Mouse (Mus musculus) cerebellum, postnatal 25 days (tissue): ENCODE results near the gene Elf1.

Source experiments
- DNase-seq, 2 experiments: peaks; one replicate each; pipeline ENCODE4 v3.0.0; 2021; ENCODE audit warnings: mixed read lengths in 2 of 2

Elf1 gene

DNA sequence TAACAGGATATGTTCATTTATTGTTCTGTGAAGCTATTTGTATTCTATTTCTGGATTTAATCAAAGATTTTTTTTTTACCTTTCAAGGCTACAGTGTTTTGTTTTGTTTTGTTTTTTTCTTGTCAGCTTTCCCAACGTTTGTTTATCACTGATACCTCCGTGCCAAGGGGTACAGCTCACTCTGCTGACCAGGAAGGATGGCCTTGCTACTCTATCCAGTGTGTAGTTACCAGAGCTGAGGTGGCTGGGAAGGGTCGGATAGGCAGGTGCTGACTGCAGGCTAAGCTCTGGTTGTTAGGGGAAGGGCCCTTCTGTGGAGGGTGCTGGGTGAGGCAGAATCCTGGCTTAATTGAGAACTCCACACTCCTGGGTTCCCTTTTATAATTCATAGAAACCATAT lies 9.3 kb downstream of the Elf1 start:
- no peak for DNase-seq

DNA sequence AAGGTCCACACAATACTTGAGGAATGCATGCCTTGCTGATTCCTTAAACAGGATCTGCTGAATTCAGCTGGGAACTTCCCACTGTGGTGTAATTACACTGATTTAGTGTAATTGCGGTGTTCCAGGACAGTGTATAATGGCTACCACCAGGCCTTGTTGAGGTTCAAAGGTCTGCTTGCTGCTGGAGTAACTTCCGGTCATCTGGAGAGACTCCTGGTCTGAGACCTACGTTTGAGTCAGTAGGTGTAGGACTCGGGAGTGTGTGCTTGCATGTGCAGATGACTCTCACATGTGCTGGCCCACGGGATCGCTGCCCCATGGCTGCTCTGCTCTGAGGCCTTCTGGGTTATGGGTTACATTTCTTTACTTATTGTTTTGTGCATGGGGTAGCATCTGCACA lies 13.4 kb downstream of the Elf1 start:
- no peak for DNase-seq

DNA sequence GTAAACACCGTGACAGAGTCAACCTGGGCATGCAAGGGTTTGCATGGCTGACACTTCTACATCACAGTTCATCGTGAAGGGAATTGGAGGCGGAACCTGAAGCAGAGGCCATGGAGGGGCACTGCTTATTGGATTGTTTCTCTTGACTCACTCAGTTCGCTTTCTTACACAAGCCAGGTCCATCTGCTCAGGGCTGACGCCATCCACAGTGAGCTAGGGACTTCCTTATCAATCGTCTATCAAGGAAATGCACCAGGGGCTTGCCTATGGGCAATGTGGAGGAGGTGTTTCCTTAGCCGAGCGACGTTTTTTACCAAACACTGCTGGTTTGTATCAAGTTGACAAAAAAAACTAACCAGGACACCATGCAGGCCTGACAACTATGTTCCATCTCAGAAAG lies 18.3 kb downstream of the Elf1 start:
- no peak for DNase-seq

DNA sequence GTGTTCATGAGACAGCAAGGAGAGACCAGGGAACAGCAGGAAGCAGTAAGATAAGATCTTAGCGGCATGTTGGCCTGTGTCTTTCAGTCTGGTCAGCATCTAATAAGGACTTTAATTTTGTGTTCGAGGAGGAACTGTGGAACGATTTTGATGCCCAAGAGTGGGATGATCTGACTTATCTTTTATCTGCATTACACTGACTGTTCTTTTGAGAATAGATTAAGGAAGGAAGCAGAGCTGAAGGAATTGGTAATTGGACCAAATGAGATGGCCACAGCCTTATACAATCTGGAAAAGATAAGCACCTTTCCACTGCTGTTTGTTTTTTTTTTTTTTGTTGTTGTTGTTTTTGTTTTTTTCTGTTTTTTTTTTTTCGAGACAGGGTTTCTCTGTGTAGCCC lies 19.8 kb downstream of the Elf1 start:
- no peak for DNase-seq

DNA sequence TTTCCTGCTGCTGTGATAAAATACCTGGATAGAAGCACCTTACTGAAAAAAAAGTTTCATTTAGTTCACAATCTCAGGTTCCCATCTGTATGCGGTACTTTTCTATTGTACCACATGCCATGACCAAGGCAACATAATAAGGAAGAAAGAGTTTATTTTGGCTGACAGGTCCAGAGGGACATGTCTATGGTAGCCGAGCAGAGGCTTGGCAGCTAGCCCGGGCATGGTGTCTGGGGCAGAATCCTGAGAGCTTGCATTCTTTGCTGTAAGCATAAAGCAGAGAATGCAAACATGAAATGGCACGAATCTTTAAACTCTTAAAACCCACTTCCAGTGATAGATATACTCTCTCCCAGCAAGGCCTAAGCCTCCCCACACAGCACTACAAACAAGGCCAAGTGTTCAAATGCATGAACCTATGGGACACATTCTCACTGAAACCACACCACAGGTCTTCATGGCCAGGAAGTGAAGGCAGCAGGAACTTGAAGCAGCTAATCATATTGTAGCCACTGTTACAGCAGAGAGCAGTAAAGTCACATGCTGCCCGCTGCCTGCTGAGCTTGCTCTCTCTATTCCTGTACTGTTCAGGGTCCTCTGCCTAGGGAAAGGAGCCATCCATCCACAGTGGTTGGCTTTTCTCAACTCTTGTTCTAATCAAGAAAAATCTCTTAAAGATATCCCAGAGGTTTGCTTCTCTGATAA lies 22.5 kb downstream of the Elf1 start:
- peak in 1 of 2 experiments; percentile 39 for DNase-seq

DNA sequence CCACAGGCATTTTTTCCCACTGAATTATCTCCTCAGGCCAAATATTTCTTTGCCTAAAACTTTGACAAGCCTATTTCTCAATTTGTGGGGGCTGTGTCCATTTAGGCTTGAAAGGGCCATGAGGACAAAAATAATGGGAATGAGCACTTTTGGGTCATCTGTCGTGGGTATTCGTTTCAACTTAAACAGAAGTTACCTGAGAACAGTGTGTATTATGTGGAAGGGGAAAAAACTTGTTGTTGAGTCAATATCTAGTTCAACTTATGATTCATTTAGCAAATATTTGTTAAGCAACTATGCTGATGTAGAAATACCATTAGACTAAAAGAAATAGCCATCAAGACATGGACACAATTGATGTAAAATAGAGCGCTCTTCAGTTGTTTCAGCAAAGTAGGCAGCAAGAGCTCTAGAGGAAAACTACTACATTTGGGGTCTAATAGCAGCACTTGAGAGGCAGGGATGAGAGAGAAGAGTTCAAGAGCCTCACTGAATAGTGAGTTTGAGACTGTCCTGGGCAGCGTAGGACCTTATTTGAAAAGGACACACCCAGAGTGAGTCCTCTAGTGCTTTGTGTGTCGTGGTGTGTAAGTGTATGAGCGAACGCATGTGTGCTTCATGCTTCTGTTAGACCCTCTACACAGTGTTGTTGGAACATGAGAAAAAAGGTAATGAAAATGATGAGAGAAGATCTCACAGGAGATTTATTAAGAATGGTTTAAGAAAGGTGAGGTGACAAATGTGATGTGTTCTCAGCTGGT lies 23.4 kb downstream of the Elf1 start:
- no peak for DNase-seq

DNA sequence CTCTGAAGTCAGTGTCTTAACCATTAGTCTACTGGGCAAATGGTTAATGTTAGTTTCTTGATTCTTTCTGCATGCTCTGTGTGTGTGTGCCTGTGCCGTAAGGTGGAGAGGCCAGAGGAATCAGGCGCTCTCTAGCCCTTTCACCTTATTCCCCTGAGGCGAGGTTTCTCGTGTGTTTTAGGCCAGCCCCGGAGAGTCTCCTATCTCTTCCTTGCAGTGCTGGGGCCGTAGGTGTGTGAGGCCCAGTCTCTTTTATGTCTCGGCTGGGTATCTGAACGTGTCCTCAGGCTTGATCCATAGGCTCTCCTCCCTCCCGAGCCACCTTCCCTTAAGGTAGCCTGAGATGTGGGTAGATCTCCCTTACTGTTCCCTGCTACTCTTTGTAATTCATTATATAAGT lies 25.2 kb downstream of the Elf1 start:
- DNase-seq: no peak

DNA sequence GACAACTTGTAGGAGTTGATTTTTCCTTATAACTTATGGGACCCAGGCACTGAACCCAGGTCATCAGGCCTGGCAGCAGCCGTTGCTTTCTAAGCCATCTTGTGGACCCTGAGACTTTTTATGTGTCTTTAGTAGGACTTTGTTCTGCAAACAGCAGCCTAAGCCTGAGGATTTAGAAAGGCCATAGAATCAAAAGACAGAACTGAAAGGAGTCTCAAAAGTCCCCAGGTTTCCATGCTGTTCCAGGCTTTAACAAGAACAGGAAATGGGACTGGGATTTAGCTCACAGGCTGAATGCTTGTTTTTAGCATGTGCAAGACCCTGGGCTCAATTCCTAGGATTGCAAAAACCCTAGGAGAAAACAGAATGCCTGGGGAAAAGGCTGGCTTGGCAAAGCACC lies 26.9 kb downstream of the Elf1 start:
- no peak for DNase-seq

DNA sequence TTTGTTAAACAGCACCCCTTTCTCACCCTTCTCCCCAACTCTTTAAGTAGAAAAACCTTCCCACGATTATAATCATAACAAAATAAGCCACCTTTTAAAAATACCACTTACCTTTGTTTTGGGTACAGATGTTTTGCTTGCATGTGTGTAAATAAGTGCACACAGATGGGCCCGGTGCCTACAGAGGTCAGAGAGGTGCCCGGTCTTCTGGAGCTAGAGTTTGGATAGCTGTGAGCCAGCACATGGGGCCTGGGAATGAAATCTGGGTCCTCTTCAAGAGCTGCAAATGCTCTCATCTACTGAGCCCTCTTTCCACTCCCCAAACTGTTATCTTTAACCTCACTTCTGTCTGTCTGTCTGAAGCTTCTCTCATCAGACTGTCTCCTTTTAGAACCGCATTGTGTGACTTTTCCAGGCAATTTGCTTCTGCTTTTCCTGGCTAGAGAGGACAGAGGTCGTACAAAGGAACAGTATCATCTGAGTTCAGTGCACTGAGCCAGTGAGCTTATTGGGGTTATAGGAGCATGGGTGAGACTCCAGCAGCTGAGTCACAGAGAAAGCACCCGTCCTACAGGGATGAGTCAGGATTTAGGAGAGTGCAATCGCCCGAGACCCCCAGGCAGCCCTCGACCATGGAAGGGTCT lies 27.8 kb downstream of the Elf1 start:
- no peak for DNase-seq

DNA sequence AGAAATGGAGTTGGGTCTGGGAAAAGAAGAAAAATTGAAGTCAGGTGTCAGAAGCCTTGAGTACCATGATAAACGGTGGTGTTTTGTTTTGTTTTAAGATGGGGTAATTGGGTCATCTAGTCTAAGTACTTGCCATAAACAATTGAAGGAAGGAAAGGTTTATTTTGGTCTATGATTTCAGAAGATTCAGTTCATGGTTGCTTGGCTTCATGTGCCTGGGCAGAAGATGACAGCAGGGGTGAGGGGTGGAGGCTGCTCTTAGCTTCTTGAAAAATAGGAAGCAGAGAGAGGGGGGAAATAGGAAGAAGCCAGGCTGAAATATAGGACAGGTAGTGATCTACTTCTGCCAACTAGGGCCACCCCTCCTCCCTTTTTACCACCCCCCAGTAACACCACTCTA lies 30.5 kb downstream of the Elf1 start:
- no peak for DNase-seq

DNA sequence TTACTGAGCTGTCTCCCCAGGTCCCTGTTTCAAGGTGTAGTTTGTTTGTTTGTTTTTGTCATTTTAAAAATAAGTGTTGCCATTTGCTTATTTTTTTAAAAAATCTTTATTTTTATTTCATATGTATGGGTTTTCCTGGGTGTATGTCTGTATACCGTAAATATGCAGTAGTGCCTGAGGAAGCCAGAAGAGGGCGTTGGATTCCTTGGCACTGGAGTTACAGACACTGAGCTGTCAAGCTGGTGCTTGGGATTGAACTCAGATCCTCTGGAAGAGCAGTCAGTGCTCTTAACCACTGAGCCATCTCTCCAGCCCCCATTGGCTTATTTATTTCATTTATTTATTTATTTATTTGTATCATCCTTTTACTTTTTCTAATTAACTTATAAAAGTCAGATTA lies 33.0 kb downstream of the Elf1 start:
- no peak for DNase-seq

DNA sequence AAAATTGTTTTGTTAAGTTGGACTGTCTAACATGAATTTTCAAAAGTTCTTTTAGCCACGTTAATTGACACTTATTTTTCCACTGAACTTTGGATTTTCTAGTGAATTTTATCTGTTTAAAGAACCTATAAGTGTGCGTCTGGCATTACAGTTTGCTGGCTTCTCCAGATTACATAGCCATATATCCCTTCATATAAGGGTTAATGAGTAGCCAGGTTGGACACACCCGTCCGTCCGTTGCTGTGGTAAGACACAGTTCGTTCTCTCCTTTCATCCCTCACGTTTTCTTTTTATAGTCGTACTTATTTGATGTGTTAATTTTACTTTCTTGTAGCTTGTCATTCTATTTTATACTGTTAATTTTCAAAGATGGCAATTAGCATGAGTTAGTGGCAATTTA lies 34.1 kb downstream of the Elf1 start:
- DNase-seq: no peak

DNA sequence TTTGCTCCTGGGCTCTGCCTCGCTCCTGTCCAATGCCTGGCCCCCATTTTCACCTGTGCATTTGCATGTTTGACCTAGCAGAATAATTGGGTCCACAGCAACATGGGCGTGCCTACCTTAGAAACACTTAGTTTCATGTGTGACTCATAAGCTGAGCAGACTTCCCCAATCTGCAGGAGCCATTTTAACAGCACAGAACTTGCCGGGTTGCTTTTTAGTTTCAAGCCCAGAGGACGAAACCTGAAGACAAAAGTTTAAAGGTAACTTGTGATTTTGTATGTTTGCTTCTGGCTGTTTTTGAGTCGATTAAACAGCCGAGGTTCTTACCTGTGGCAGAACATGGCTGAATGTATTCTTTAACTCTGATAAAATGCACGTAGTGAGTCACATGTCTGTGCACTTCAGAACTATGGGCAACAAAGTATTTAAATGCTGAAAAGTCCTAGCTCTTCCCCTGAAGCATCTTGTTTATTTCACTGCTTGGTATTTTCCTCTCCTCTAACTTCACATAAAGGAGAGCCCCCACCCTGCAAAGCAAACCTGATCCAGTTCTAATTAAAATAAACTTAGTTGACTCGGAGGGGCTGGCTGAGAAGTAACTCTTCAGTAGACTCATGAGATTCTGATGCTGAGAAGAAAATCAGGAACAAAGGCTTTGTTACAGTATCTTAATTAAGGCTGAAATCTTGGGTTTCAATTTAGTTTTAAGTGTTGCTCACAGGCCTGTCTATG lies 34.7 kb downstream of the Elf1 start:
- DNase-seq: no peak

DNA sequence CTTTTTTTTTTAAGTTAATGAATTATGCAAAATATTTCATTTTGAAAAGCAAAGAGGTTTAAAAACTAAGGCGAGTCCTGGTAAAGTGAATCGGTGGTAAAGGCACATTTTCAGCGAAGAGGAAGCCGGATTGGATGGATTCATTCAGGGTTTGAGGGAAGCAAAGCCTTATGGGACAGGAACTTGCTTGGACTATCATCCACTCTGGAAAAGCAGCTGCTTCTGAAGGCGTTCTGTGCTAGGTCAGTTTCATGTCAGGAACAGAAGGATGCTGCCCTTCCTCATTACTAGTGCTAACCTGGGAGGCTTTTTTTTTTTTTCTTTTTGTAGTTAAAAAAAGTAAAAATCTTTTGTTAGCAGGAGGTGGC lies 35.2 kb downstream of the Elf1 start:
- DNase-seq: no peak

DNA sequence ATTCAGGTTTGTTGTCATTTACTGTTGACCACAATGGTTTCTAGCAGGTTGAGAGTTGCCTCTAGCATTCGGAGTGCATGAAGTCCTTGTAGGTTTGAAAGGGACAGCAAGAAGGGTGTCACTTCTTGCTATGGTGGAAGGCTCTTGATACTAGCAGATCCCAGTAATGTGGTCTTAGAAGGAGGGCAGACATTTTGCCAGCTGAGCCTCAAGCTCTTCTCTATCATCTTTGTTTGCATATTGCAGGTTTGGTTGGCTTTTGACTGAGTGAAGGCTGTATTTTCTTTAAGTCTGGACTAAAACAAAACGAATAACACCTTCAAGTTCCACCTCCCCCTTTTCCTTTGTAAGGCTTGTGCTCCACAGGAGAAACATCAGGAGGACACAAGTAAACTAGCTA lies 35.8 kb downstream of the Elf1 start:
- no peak for DNase-seq

DNA sequence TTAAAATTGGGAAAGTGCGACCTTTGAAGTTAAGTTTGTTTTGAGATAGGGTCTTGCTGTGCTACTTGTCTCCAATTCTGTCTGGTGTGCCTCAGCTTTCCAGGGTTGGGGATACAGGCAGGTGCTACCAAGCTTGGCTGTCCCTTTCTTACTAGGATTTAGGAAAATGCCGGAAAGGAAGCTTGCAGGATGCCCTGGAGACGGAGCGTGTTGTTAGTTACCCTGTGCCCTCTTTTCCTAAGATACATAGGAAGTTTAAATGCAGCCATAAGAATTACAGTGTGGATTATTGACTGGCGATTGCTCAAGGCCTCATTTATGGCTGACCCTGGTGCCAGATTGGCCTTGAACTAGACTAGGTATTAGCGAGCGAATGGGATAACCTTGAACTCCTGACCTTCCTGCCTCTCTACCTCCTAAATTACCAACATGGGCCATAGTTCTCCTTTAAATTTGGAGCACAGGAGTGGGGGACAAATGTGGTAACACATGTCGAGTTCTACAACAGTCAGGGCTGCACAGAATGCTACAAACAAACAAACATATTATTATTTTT lies 36.3 kb downstream of the Elf1 start:
- DNase-seq: no peak

DNA sequence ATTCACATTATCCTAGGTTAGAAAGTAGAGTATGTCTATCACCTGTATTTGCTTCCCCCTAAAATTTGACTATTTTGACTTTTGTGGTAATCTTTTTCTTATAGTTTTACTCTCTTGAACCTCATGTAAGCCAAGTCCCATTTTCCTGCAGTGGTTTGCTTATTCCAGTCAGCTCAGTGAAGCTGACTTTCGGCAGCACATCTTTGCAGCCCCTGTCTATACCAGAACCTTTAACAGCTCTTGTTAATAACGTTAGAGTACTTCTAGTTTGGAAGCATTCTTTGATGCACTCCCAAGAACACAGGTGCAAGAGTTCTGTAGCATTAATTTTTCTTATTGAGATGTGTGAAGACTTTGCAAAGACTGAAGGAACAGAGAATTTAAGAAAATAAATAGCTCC lies 37.1 kb downstream of the Elf1 start:
- DNase-seq: no peak

DNA sequence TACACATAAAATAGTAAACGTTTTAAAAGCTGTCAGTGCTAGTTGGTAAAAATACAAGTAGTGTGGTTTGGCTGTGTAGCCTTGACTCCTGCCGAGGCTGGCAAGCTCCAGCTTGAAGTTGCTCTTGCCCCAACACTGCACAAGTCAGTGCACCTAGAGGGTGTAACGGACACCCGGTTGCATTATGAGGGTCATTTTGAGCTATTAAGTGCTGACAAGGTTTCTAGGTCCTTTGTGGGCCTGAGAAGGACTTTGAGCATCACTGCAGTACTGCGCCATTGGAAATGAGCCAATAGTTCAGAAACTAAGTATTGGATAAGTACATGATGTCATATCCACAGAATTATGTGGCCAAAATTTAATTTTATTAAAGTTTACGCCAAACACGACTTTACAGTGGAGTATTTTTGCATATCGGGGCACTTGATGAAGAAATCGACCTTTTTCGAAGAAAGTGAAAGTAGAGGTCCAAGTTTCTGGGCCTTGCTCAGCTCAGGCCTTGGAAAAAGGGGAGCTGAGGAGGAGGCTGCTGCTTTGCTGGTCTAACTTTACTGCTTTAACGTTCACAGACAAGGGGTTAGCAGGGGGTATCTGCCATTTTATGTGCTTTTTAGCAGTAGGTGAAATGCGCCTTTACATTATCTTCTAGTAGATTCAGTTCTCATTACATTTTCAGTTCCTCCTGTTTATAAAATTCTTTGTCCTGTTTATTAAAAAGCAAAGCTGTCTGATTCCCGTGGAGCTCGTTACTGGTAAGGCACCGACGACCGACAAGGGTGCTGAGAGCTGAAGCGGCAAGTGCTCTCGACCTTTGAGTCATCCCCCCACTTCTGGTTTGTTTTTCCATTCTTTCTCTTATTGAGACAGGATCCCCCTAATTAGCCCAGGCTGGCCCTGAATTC lies 38.0 kb downstream of the Elf1 start:
- no peak for DNase-seq

DNA sequence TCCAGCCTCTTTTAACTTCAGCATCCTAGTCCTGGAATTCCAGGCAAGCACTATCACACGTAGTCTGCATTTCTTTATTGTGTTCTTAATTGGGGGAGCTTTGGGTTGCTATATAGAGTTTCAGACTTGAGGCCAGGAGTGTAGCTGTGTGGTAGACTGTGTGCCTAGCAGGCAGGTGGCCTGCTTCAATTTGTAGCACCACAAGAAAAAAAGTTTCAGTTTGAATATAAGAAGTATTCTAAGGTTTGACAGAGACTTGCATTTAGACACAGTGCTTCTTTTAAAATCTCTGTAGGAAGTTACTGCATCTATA lies 38.6 kb downstream of the Elf1 start:
- no peak for DNase-seq

DNA sequence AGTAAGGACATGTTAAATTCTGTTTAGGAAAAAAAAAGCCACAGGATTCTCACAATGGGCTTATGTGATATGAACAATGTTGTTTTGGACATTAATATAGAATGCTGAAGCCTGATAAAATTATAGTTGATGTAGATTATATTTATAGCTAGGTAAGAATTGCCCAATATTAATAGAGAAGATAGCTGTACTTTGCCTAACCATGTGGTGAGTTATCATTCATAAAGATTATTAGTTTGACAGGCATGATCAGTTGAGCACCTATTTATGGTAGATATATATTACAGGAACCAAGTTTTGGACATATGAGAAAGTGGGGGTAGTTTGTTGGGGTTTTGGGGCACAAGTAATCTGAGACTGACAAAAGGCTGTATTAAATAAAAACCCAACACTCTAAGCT lies 39.6 kb downstream of the Elf1 start:
- no peak for DNase-seq

DNA sequence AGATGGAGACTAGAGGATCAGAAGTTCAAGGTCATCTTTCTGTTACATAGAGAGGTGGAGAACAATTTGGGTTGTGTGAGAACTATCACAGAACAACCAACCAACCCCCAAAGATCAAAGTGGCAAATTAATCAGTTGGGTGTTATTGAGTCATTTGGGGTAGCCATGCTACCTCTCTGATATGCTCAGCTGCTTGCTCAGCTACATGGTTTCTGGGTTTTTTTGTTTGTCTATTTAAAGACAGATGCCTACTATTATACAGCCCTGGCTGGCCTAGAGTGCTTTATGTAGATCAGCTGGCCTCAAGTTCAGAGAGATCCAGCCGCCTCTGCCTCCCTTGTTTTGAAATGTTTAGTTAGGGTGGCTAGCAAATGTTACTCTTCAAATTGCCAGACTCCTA lies 40.1 kb downstream of the Elf1 start:
- no peak for DNase-seq

DNA sequence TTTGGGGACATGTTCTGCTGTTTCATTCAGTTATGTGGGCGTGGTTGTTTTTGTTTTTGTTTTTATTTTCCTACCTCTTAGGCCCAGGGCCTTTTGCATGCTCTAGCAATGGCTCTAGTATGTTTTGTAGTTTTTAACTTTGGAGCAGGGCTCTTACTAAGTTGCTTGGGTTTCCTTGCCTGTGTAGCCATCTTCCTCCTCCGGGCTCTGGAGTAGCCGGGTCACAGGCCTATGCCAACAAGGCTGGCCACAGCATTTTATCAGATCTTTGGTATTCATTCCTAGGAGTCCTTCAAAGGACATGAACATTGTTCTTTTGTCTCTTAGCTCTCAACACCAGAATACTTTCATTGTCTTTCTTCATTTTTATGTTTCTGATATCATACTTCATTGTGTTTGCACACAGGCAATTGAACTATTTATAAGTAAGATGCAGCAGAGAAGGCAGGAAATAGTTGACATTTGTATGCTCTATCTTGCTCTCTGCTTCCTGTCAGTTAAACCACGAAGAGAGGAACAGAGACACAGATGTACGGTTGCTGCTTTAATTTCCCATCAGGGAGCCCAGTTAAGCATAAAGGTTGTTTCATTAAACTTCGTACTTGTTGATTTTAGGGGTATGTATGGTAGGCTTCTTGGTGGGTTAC lies 40.6 kb downstream of the Elf1 start:
- DNase-seq: no peak
